Mouse (Mus musculus): ENCODE results near the gene Snx5. TPM values are rescaled to one million over a fixed set of nuclear protein-coding genes. Genes with fewer than 3 reads are reported as not detected.

The Snx5 gene
- polyA plus RNA-seq (2015; fragmentation: Nextera tagmentation; extraction: Ambion mirVana): 131 and 140 TPM in 2 replicates

DNA sequence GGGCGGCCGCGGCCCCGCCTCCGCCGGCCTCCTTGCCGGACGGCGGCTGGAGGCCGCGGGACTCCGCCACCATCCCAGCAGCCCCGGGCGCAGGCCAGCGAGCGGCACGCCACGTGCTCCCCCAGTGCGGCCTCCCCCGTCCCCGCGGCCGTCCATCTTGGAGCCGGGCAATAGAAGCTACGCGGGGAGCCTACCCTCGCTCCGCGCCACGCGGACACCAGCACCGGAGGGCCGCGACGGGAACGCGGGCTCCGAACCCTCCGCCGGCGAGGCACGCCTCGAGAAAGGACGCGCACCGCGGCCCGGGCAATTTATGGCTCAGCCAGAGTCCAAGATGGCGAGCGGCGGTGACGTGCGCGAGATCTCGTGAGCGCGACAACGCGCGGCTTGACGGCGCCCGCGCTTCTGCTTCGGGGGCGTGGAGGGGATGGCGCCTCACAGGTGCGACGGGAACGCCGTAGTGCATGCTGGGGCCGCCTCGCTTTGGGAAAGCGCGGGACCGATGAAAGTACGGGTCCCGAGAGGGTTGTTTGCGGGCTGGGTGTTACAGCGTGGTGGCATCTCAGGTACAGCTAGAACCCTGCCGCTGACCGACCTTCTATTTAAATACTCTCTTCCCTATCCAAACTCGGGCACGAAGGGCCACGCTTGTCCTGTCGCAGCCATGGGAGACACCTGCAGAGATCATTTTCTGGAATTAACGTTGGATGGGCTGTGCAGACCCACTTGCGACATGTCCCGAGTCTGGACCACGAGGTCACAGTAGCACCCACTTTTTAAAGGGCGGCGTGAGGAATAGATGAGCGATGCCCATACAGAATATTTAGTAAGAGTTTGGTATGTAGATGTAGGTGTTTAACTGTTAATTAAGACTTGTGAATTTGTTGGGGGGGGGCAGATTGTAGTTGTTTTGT lies at the start of gene Snx5, which contains the start of gene Mgme1:
TSS of gene Snx5 (minus strand) at position 400 of the 914 bp plus-strand sequence.
TSS of gene Mgme1 (plus strand) at position 157 of the 914 bp plus-strand sequence.
- peak; percentile 97 for ATAC-seq
- WGBS: under 1% methylated on average over 90 of the region's 93 CpGs

DNA sequence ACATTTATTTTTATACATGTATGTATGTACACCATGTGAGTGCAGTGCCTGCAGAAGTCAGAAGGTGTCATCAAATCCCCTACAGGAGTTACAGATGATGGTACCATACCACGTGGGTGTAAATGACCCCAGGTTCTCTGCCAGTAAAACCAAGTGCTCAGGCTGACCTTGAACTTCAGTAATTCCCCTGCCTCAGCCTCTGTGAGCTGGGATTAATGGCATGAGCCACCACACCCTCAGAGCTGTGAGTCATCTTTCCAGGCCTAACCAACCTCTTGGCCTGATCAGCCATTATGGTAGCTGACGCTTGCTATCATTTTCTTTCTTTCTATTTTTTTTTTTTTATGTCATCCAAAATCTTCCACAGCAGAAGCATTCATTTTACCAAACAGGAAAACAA lies 40.7 kb upstream of the Snx5 start:
- WGBS: 77% methylated on average over 2 of the region's 2 CpGs
- 0 out of 2 replicates have a peak, but pooled peaks cover 2% of the 10 kb centered on the region for H3K4me1 ChIP-seq (replicated peaks)
- no peak overlapping the region for H3K4me3 ChIP-seq (replicated peaks)
- H3K9ac ChIP-seq: no peak overlapping the region
- H3K4me2 ChIP-seq (replicated peaks): no peak overlapping the region
- H3K27me3 ChIP-seq (replicated peaks): no peaks in the 10 kb centered on the region
- H3K27ac ChIP-seq: no peak overlapping the region
- H3K36me3 ChIP-seq: no peaks in the 10 kb centered on the region
- ATAC-seq: no peak
- no peaks in the 10 kb centered on the region for H3K9me3 ChIP-seq

More for the DNA sequence above, at the start of gene Snx5, which contains the start of gene Mgme1:
- Histone ChIP-seq H3K9ac (peak within 1 kb of the TSS; percentile 98), H3K27ac (peak within 1 kb of the TSS; percentile 98), H3K4me1 (replicated peaks) (peaks cover 25% of the 10 kb centered on the region), H3K36me3 (no peaks in the 10 kb centered on the region), H3K4me3 (replicated peaks) (peak within 1 kb of the TSS; percentile 70), H3K4me2 (replicated peaks) (peak within 1 kb of the TSS; percentile 73), H3K27me3 (replicated peaks) (no peaks in the 10 kb centered on the region), H3K9me3 (no peaks in the 10 kb centered on the region)

DNA sequence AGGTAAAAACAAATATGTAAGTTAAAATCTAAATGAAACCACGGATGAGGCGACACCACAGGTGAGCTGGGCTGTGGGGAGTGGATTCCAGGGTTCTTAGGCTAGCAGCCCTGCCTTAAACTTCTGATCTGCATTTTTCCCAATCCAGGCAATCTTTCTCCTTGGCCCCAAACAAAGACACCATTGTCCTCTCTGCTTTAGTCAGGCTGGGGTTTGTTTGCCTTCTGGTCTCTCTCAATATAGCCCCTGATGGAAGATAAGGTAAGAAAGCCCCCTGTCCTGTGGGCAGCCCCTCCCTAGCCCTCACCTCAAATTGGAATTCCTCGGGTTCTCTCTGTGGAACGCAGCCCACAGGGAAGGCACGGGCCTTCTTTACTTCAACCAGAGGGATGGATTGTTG lies 39.6 kb upstream of the Snx5 start:
- Histone ChIP-seq H3K4me1 (replicated peaks) (0 out of 2 replicates have a peak, but pooled peaks cover 2% of the 10 kb centered on the region), H3K4me2 (replicated peaks) (no peak overlapping the region), H3K4me3 (replicated peaks) (no peak overlapping the region), H3K27me3 (replicated peaks) (no peaks in the 10 kb centered on the region), H3K9ac (no peak overlapping the region), H3K27ac (no peak overlapping the region), H3K9me3 (no peaks in the 10 kb centered on the region), H3K36me3 (no peaks in the 10 kb centered on the region)
- peak; percentile 31; the same call in 1 of the 2 replicates for ATAC-seq
- WGBS: 49% methylated on average over 5 of the region's 5 CpGs

DNA sequence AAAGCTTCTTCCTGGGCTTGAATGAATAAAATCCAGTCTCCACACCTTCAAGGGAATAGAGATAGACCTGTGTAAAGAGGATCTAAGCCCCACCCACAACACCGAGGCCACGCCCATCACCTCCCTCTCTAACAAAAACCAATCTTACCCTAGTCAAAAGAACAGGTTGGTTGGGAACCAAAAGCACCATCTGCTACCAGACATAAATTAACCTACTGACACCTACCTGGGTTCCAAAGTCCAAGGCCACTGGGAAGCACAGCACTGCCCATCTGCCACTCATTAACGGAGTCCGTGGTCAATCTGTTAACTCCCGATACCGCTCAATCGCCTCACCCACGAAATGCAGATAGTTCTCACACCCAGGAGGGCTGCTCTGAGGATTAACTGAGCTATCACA lies 37.9 kb upstream of the Snx5 start:
- H3K27ac ChIP-seq: peak overlapping the region; percentile 32; the same call in 1 of the 2 replicates
- peak; percentile 73 for ATAC-seq
- 39% methylated on average over 8 of the region's 8 CpGs for WGBS

DNA sequence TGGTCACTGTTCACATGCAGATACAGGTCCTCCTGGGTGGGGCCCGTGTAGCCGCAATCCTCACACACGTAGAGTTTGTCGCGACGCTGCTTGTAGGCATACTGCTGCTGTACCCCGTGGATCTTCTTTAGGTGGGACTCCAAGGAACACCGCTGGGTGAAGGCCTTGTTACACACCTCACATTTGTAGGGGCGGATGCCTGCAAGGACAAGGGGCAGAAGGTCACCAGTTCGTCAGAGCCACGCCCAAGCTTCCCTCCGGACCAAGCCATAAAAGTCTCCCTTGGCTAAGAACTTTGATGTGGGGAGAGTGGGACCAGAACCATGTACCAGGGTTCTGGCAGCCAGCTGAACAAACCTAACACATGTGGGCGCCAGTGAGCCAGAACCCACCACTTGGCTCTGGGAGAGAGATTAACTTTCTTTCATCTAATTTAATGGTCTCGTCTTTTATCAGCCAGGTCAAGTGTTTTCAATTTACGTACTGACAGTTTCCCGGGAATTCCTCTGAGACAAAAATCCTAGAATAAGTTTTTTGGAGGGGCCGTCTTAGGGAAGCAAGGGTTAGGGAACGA lies 35.1 kb upstream of the Snx5 start:
- H3K4me3 ChIP-seq (replicated peaks): no peak overlapping the region
- no peaks in the 10 kb centered on the region for H3K27me3 ChIP-seq (replicated peaks)
- no peak overlapping the region for H3K27ac ChIP-seq
- H3K9ac ChIP-seq: no peak overlapping the region
- WGBS: 68% methylated on average over 18 of the region's 18 CpGs
- H3K36me3 ChIP-seq: no peaks in the 10 kb centered on the region
- 0 out of 2 replicates have a peak, but pooled peaks cover 2% of the 10 kb centered on the region for H3K4me1 ChIP-seq (replicated peaks)
- ATAC-seq: no peak
- H3K4me2 ChIP-seq (replicated peaks): no peak overlapping the region
- no peaks in the 10 kb centered on the region for H3K9me3 ChIP-seq

More for the DNA sequence above, 37.9 kb upstream of the Snx5 start:
- Histone ChIP-seq H3K27me3 (replicated peaks) (no peaks in the 10 kb centered on the region), H3K9me3 (no peaks in the 10 kb centered on the region), H3K4me3 (replicated peaks) (no peak overlapping the region), H3K4me1 (replicated peaks) (0 out of 2 replicates have a peak, but pooled peaks cover 2% of the 10 kb centered on the region), H3K36me3 (no peaks in the 10 kb centered on the region), H3K4me2 (replicated peaks) (no peak overlapping the region), H3K9ac (no peak overlapping the region)

DNA sequence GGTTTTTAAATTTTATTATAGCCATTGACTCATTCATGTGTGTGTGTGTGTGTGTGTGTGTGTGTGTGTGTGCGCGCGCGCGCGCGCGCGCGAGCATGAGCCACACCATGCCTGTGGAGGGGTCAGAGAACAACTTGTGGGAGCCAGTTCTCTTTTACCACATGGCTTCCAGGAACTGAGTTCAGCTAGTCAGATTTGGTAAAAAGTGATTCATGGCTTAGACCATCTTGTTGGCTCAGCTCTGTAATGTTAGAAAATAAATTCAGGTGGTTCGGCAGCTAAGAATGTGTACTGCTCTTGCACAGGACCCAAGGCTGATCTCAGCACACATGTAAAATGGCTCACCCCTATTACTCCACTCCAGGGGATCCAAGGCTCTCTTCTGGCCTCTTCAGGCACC lies 30.4 kb upstream of the Snx5 start:
- ATAC-seq: no peak
- Histone ChIP-seq H3K4me1 (replicated peaks) (no peaks in the 10 kb centered on the region), H3K9ac (no peak overlapping the region), H3K27me3 (replicated peaks) (no peaks in the 10 kb centered on the region), H3K4me3 (replicated peaks) (no peak overlapping the region), H3K36me3 (no peaks in the 10 kb centered on the region), H3K9me3 (no peaks in the 10 kb centered on the region), H3K4me2 (replicated peaks) (no peak overlapping the region), H3K27ac (no peak overlapping the region)
- WGBS: 94% methylated on average over 11 of the region's 11 CpGs

DNA sequence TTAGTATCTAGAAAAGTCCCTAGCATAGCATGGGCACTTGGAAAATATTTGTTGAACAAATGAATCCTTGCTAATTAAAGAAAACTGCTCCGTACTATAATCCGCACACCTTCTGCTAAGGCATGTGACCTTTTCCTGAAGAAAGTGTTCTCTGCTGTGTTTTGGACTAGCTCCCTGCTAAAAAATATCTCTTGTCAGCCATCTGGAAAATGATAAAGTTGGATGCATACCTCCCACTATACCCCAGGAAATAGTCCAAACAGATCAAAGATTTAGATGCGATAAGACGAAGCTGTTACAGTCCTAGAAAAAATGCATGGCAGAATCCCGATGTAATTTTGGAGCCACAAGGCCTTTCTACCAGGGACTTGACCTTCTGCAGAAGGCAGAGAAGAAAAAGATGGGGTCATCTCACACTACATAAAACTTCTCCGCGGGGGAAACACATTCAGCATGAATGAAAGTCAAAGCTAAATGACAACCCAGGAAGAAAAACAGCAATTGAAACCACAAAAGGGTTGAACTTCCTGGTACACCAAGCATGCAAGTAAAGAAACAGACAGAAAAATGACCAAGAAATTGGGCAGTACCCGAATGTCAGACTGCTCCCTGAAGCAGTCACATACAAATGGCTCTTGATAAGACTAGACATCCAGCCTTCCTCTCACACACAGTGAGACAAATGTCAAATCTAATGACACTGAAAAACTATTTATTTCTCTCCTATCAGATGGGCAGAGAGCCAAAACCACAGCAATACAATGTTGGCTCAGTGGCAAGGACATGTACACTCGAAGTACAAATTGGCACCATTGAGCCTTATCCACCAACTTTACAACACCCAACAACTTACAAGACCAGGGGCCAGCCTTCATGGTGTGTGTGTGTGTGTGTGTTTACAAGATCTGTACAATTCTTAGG lies 29.3 kb upstream of the Snx5 start:
- no peak overlapping the region for H3K27ac ChIP-seq
- H3K27me3 ChIP-seq (replicated peaks): no peaks in the 10 kb centered on the region
- H3K9ac ChIP-seq: no peak overlapping the region
- no peaks in the 10 kb centered on the region for H3K36me3 ChIP-seq
- peak; percentile 84 for ATAC-seq
- H3K4me3 ChIP-seq (replicated peaks): no peak overlapping the region
- 58% methylated on average over 9 of the region's 9 CpGs for WGBS
- no peak overlapping the region for H3K4me2 ChIP-seq (replicated peaks)
- no peaks in the 10 kb centered on the region for H3K4me1 ChIP-seq (replicated peaks)
- H3K9me3 ChIP-seq: no peaks in the 10 kb centered on the region

DNA sequence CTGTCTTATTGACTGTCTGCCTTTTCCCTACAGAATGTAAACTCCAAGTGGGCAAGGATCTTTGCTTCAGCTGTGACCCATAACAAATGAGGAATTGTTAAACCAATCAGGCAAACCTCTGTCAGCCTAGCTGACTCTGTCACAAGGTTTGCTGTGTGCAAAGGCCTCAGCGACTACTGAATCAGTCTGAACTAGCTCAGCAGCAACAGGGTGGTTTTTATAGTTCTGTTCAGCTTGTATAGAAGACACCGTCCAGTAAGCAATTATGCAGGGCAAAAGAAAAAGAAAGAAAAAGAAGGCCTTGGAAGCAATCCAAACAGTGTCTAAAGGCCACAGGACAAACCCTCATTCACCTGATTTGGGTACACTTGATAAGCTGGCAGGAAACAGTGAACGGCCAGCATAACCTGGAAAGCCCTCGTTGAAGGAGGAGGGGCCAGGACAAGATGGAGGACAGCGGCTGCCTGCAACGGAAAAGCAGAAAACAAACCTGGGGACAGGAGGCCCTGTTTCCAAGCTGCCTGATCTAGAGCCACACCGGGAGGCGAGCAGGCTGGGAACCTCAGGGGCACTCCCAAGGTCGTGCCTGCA lies 24.5 kb upstream of the Snx5 start:
- Histone ChIP-seq H3K4me3 (replicated peaks) (no peak overlapping the region), H3K9ac (no peak overlapping the region), H3K4me2 (replicated peaks) (0 out of 2 replicates have a peak overlapping the region, but pooled peaks have one; percentile 15), H3K9me3 (no peaks in the 10 kb centered on the region), H3K27ac (0 out of 2 replicates have a peak overlapping the region, but pooled peaks have one; percentile 23), H3K36me3 (no peaks in the 10 kb centered on the region), H3K4me1 (replicated peaks) (0 out of 2 replicates have a peak, but pooled peaks cover 4% of the 10 kb centered on the region), H3K27me3 (replicated peaks) (no peaks in the 10 kb centered on the region)
- peak; percentile 72 for ATAC-seq
- 54% methylated on average over 9 of the region's 9 CpGs for WGBS

DNA sequence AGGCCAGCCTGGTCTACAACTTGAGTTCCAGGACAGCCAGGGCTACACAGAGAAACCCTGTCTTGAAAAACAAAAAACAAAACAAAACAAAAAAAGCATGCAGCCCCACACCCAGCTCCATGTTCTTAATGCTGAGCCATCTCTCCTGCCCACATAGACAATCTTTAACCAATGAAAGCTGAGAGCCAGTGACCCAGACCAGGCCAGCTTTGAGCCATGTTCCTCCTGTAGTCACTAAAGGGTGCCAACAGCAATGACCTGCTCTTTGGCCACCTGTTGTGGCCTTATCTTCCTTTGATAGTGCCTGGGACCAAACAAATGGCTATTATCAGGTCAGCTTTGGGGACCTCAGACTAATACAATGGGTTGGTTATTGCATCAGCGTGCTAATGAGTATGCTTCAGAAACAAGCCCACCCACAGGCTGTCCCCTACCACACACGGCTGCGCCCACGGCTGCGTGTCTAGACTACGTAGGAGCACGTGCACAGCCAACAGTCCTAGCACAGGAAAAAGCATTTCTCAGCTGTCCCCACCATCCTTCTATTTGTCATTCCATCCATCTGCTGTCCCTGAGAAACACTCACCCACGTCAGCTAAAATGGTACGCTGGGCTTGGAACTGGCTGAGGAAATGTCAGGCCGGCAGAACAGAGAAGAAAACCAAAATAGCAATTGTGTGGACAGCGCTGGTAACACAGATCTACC lies 21.0 kb upstream of the Snx5 start:
- Histone ChIP-seq H3K4me1 (replicated peaks) (0 out of 2 replicates have a peak, but pooled peaks cover 4% of the 10 kb centered on the region), H3K27ac (no peak overlapping the region), H3K27me3 (replicated peaks) (no peaks in the 10 kb centered on the region), H3K4me3 (replicated peaks) (no peak overlapping the region), H3K9ac (no peak overlapping the region), H3K36me3 (no peaks in the 10 kb centered on the region), H3K4me2 (replicated peaks) (no peak overlapping the region), H3K9me3 (no peaks in the 10 kb centered on the region)
- no peak for ATAC-seq
- 78% methylated on average over 11 of the region's 11 CpGs for WGBS

DNA sequence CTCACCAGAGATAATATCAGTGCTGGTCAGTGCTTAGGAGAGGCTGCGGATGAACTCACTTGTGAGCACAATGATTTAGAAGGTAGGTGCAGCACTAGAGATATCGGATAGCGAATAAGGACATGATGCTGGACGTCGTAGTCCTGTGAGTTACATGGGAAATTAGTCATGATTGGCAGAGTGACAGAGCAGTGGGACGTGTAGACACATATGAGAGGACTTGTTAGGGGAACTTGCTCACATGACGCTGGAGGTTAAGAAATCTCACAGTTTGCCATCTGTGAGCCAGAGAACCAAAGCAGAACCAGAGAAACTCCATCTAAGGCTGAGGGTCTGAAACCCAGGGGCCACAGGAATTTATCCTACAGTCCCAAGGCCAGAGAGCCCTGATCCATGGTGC lies 19.6 kb upstream of the Snx5 start:
- Histone ChIP-seq H3K27me3 (replicated peaks) (no peaks in the 10 kb centered on the region), H3K4me2 (replicated peaks) (no peak overlapping the region), H3K9me3 (no peaks in the 10 kb centered on the region), H3K4me1 (replicated peaks) (0 out of 2 replicates have a peak, but pooled peaks cover 4% of the 10 kb centered on the region), H3K36me3 (no peaks in the 10 kb centered on the region), H3K9ac (no peak overlapping the region), H3K27ac (no peak overlapping the region), H3K4me3 (replicated peaks) (no peak overlapping the region)
- no peak for ATAC-seq
- 91% methylated on average over 7 of the region's 7 CpGs for WGBS

DNA sequence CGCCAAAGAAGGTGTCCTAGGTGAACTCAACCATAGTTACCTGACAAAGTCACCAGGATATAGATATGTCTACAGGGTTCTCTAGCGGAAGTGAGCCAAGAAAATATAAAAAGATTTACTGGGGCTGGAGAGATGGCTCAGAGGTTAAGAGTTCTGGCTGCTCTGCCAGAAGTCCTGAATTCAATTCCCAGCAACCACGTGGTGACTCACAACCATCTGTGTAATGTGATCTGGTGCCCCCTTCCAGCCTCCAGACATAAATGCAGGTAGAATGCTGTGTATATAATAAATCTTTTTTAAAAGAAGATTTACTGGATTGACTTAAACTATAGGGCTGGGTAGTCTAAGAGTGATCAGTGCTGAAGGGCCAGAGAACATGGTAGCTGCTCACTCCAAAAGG lies 10.7 kb upstream of the Snx5 start:
- no peak overlapping the region for H3K27ac ChIP-seq
- no peak overlapping the region for H3K9ac ChIP-seq
- no peak overlapping the region for H3K4me2 ChIP-seq (replicated peaks)
- H3K36me3 ChIP-seq: peaks cover 20% of the 10 kb centered on the region
- WGBS: 69% methylated on average over 3 of the region's 3 CpGs
- ATAC-seq: no peak
- no peaks in the 10 kb centered on the region for H3K27me3 ChIP-seq (replicated peaks)
- H3K4me3 ChIP-seq (replicated peaks): no peak overlapping the region
- no peaks in the 10 kb centered on the region for H3K4me1 ChIP-seq (replicated peaks)
- no peaks in the 10 kb centered on the region for H3K9me3 ChIP-seq

All from intestine, embryonic 15.5 days (tissue).